Mouse (Mus musculus) heart, embryonic 12.5 days (tissue): Measurements from ENCODE around the gene Cwc25. TPM values are rescaled to one million over a fixed set of nuclear protein-coding genes. Genes with fewer than 3 reads are reported as not detected.
A peak's percentile ranks its signal among the peaks of the same experiment; 100 is the strongest.

Experiments used
- ATAC-seq: fragments of 200-750 bp; cut with Nextera tagmentation; 2 replicates; pipeline ENCODE4 v1.8.0; 2017; ENCODE audit warnings: moderate TSS enrichment, moderate library complexity; ENCODE audit not compliant: insufficient number of reproducible peaks, low FRiP score
- H3K27ac ChIP-seq: fragments of 300-500 bp; sonication (generic); 2 replicates; pipeline ENCODE4 v1.5.1; 2016; ENCODE audit warnings: mild to moderate bottlenecking, moderate library complexity; ENCODE audit not compliant: poor library complexity, severe bottlenecking
- H3K27me3 ChIP-seq: fragments of 300-500 bp; sonication (generic); replicated peaks from 2 replicates; pipeline ENCODE4 v1.6.1; 2016; ENCODE audit warnings: mild to moderate bottlenecking, moderate library complexity
- H3K36me3 ChIP-seq: fragments of 300-500 bp; sonication (generic); 2 replicates; pipeline ENCODE4 v1.6.1; 2016; ENCODE audit warnings: mild to moderate bottlenecking, moderate library complexity
- H3K4me1 ChIP-seq: fragments of 300-500 bp; sonication (generic); replicated peaks from 2 replicates; pipeline ENCODE4 v1.6.1; 2016; ENCODE audit warnings: mild to moderate bottlenecking
- H3K4me2 ChIP-seq: fragments of 300-500 bp; sonication (generic); 2 replicates; pipeline ENCODE4 v1.6.1; 2016; ENCODE audit warnings: mild to moderate bottlenecking, moderate library complexity
- H3K4me3 ChIP-seq: fragments of 300-500 bp; sonication (generic); 2 replicates; pipeline ENCODE4 v1.5.1; 2016; ENCODE audit warnings: mild to moderate bottlenecking
- H3K9ac ChIP-seq: fragments of 300-500 bp; sonication (generic); 2 replicates; pipeline ENCODE4 v1.6.1; 2016; ENCODE audit warnings: mild to moderate bottlenecking, moderate library complexity
- H3K9me3 ChIP-seq: fragments of 300-500 bp; sonication (generic); replicated peaks from 2 replicates; pipeline ENCODE4 v1.6.1; 2016; ENCODE audit warnings: mild to moderate bottlenecking, moderate library complexity
- WGBS: fragments of 180-500 bp; shearing (Covaris S2); methylation state at CpG from one replicate; pipeline ENCODE4 v1.1.7; 2016; 5-methylcytosine and 5-hydroxymethylcytosine counted together
- polyA plus RNA-seq: library from polyadenylated mRNA; unstranded; fragments of >200 nt; fragmentation: Nextera tagmentation; extraction: Ambion mirVana; gene quantifications from 2 replicates; pipeline ENCODE4 v1.2.1, GENCODE M21; 2016

Gene Cwc25
- polyA plus RNA-seq, 1 experiment from 2014 or later: 10.9 TPM

DNA sequence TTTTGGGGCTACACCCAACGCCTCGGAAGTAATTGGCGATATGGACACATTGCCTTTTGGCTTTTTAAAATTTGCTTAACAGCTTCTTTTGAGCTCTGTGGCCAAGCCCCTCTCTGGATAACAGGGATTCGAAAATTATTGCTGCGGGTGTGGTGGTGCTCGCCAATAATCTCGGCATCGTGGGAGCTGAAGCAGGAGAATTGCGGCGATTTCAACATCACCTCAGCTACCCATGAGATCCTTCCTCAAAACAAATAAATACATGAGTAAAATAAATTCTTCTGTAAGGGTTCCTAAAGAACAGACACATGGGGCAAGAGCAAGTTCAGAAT, 16.2 kb upstream of the Cwc25 start:
- H3K27me3 ChIP-seq: no peaks in the 10 kb centered on the region
- H3K9ac ChIP-seq: peak overlapping the region; percentile 73
- H3K4me2 ChIP-seq: peak overlapping the region; percentile 93
- under 1% methylated on average over 10 of the region's 10 CpGs for WGBS
- ATAC-seq: no peak; the same call in 1 of the 2 replicates
- peak overlapping the region; percentile 88 for H3K4me3 ChIP-seq
- peak overlapping the region; percentile 49 for H3K27ac ChIP-seq
- no peaks in the 10 kb centered on the region for H3K9me3 ChIP-seq
- H3K4me1 ChIP-seq: peaks cover 26% of the 10 kb centered on the region
- H3K36me3 ChIP-seq: peaks cover 34% of the 10 kb centered on the region

DNA sequence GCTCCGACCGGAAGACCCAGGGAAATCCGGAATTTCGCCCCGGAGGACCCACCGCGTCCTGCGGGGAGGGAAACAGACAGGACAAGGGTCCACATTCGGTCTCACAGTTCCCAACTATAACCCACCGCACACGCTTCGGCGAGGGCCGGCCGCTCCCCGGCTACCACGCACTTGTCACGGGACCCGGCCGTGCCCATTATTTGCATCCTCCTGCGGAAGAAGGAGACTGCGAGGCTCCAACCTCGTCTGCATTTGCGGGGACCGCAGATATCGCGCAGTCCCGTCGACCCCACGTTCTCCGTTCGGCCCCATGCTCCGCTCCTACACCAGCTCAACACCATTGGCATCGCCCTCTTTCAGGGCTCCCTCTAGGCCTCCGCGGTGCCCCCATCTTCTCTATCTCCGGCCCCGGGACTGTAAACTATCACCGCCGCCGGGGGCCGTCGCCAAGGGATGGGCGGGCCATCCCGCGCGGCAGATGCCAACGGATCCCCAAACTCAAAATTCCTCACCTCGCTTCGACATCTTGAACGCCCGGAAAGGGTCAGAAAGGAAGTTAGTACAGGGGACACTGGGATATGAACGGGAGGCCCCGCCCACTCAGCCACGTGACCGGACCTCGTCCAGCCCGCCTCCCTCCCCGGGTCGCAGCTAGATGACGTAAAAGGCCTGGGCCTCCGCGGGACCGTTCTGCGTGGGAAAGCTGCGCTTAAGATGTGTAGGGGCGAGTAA, 15.6 kb upstream of the Cwc25 start, which contains the start of gene Rpl23:
Gene Rpl23, minus strand, starts transcription at position 606 of the 732 bp plus-strand sequence.
- peak within 1 kb of the TSS; percentile 93 for H3K4me2 ChIP-seq
- WGBS: under 1% methylated on average over 67 of the region's 67 CpGs
- peaks cover 39% of the 10 kb centered on the region for H3K36me3 ChIP-seq
- peak within 1 kb of the TSS; percentile 98 for H3K9ac ChIP-seq
- H3K27ac ChIP-seq: peak within 1 kb of the TSS; percentile 92
- H3K9me3 ChIP-seq: no peaks in the 10 kb centered on the region
- ATAC-seq: peak; percentile 97
- H3K27me3 ChIP-seq: no peaks in the 10 kb centered on the region
- peak within 1 kb of the TSS; percentile 88 for H3K4me3 ChIP-seq
- peaks cover 26% of the 10 kb centered on the region for H3K4me1 ChIP-seq

DNA sequence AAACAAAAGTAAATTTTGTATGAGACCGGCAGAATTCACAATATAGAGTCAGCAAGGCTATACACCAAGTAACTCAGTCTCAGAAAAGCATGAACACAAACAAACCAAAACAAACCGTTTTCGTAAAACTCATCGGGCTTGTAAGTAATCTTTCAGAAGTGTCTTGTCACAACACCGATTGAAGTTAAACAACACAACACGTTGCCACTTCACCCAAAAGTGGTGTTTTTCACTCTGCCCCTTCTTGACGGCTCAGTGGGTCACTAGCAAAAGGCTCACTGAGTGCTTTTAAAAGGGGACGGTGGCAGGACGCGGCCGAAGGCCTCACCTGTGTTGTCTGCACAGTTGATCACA, 15.1 kb upstream of the Cwc25 start:
- Histone ChIP-seq H3K4me2 (peak overlapping the region; percentile 93), H3K27me3 (no peaks in the 10 kb centered on the region), H3K4me1 (peaks cover 26% of the 10 kb centered on the region), H3K4me3 (peak overlapping the region; percentile 88), H3K9ac (peak overlapping the region; percentile 98), H3K27ac (peak overlapping the region; percentile 92), H3K9me3 (no peaks in the 10 kb centered on the region), H3K36me3 (peaks cover 45% of the 10 kb centered on the region)
- 0 out of 2 replicates have a peak, but pooled peaks have one; percentile 8 for ATAC-seq
- 2% methylated on average over 11 of the region's 11 CpGs for WGBS

DNA sequence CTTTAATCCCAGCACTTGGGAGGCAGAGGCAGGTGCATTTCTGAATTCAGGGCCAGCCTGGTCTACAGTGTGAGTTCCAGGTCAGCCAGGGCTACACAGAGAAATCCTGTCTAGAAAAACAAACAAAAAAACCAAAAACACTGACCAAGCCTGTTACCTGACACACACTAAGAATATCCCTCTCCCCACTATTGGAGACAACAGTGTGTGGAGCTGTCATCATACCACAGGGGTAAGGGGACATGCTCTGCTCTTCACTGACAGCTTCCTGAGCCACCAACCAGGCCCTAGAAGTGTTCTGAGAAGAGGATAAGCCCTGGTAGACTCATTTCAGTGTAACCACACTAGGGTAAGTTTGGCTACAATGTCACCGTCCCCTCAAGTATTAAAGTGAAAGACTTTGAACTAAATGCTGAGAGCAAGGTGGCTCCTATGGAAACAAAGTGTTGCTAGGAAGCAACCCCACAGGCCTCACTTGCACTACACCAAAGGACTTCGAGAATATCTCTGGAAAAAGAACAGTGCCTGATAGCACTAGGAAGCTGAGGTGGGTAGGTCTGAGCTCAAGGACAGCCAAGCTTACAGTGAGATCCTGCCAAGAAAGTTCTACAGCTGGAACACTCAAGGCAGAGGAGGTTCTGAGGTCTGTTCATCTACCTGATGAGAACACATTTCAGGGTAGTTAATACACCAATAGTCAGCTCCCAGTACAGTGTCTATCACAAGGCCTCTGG, 13.8 kb upstream of the Cwc25 start:
- Histone ChIP-seq H3K9ac (peak overlapping the region; percentile 98), H3K4me3 (peak overlapping the region; percentile 88), H3K4me1 (peaks cover 26% of the 10 kb centered on the region), H3K4me2 (peak overlapping the region; percentile 93), H3K9me3 (no peaks in the 10 kb centered on the region), H3K27ac (no peak overlapping the region), H3K27me3 (no peaks in the 10 kb centered on the region), H3K36me3 (peaks cover 52% of the 10 kb centered on the region)
- ATAC-seq: no peak
- 52% methylated on average over 2 of the region's 2 CpGs for WGBS

DNA sequence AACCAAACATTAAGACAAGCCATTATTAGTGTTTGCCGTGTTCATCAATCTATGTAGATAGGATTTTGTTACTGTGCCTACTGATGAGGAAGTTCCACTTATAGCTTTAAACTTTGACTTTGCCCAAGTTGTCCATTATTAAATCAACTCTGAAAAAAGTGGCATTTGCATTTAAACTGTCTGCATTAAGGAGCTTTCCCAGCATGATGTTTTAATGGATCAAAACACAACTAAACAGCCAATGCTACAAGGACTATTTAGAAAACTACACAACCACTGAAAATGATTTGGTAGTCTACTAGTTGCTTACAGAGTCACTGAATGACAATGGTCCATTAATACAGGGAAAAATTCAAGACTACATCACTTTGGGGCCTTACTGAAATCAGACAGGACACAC, 12.6 kb upstream of the Cwc25 start:
- Histone ChIP-seq H3K36me3 (peaks cover 54% of the 10 kb centered on the region), H3K4me3 (no peak overlapping the region), H3K27me3 (no peaks in the 10 kb centered on the region), H3K4me1 (peaks cover 26% of the 10 kb centered on the region), H3K9me3 (no peaks in the 10 kb centered on the region), H3K27ac (no peak overlapping the region), H3K4me2 (no peak overlapping the region), H3K9ac (no peak overlapping the region)
- 87% methylated on average over 1 of the region's 1 CpGs for WGBS
- no peak for ATAC-seq

DNA sequence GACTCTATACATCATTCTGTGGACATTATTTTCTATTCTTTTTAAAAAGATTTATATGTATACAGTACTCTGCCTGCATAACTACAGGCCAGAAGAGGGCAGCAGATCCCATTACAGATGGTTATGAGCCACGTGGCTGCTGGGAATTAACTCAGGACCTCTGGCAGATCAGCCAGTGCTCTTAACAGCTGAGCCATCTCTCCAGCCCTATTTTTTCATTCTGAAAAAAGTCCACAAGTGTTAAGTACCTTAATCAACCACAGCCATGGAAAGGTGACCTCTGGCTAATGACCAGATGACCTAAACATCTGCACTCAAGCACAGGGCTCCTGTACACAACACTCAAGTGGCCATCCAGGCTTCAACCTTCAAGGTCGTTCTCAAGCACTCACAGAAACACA, 10.8 kb upstream of the Cwc25 start:
- no peak for ATAC-seq
- no peaks in the 10 kb centered on the region for H3K9me3 ChIP-seq
- H3K36me3 ChIP-seq: peaks cover 54% of the 10 kb centered on the region
- no peak overlapping the region for H3K4me2 ChIP-seq
- H3K9ac ChIP-seq: no peak overlapping the region
- 43% methylated on average over 2 of the region's 2 CpGs for WGBS
- H3K27me3 ChIP-seq: no peaks in the 10 kb centered on the region
- peaks cover 21% of the 10 kb centered on the region for H3K4me1 ChIP-seq
- H3K4me3 ChIP-seq: no peak overlapping the region
- no peak overlapping the region for H3K27ac ChIP-seq

DNA sequence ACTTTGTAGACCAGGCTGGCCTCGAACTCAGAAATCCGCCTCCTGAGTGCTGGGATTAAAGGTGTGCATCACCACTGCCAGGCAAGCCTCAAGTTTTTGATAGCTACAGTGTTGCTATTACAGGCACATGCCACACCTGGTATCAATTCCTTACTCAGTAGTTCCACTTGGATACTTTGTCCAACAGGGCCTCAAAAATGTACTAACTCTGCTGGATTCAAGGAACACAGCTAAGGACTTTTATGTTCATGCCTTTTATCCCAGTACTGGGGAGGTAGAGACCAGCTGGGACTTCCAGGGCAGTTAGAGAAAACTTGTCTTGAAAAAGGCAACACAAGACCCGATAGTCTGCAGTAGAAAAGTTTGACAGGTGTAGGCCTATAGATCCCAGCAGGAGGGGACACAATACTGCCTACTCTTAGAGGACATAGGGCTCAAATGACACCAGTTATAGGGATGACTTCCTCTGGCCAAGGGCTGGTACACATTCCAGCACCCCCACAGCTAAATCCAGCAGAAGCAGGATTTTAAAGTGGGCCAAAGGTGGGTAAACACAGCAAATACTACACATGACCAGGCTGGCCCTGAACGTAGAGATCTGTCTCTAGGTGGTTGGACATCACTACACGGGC, 10.3 kb upstream of the Cwc25 start:
- Histone ChIP-seq H3K27ac (no peak overlapping the region), H3K9ac (no peak overlapping the region), H3K4me1 (peaks cover 21% of the 10 kb centered on the region), H3K36me3 (peaks cover 54% of the 10 kb centered on the region), H3K9me3 (no peaks in the 10 kb centered on the region), H3K27me3 (no peaks in the 10 kb centered on the region), H3K4me3 (no peak overlapping the region), H3K4me2 (no peak overlapping the region)
- peak; percentile 29; the same call in 1 of the 2 replicates for ATAC-seq
- 60% methylated on average over 5 of the region's 5 CpGs for WGBS

- no peaks in the 10 kb centered on the region for H3K27me3 ChIP-seq
- 46% methylated on average over 17 of the region's 17 CpGs for WGBS
- no peak within 1 kb of the TSS for H3K27ac ChIP-seq
- H3K4me1 ChIP-seq: peaks cover 17% of the 10 kb centered on the region
- H3K4me3 ChIP-seq: no peak within 1 kb of the TSS
- H3K36me3 ChIP-seq: peaks cover 53% of the 10 kb centered on the region
- H3K4me2 ChIP-seq: no peak within 1 kb of the TSS
- ATAC-seq: no peak
- no peak within 1 kb of the TSS for H3K9ac ChIP-seq
- no peaks in the 10 kb centered on the region for H3K9me3 ChIP-seq
Observed at GRCm38 (mm10) chr11:97775808-97776496, 9.6 kb upstream of the Cwc25 start, which contains the start of gene 1700001P01Rik. 1700001P01Rik (minus strand) TSS chr11:97775918.

DNA sequence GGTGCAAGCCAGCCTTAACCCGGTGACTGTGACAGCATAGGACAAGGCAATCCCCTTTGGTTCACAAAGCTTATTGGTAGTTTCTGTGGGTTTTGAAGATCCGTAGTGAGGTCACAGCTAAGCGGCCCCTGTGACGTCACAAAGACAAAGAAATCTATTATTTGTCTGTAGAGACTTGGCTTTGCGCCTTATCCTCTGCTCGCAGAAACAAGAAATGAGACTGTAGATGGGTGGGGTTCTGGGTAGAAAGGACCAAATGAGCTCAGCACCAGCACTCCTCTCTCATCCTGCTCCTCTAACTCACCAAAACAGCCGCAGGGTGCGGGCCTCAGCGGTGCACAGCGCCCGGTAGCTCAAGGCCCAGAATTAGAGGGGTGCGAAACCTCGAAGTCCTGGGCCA, 8.8 kb upstream of the Cwc25 start:
- Histone ChIP-seq H3K4me1 (peaks cover 9% of the 10 kb centered on the region), H3K36me3 (peaks cover 45% of the 10 kb centered on the region), H3K4me2 (no peak overlapping the region), H3K4me3 (no peak overlapping the region), H3K9me3 (no peaks in the 10 kb centered on the region), H3K27me3 (no peaks in the 10 kb centered on the region), H3K9ac (no peak overlapping the region), H3K27ac (no peak overlapping the region)
- no peak for ATAC-seq
- WGBS: 78% methylated on average over 13 of the region's 13 CpGs

- no peak for ATAC-seq
- Histone ChIP-seq H3K4me1 (no peaks in the 10 kb centered on the region), H3K9me3 (no peaks in the 10 kb centered on the region), H3K9ac (no peak overlapping the region), H3K4me3 (no peak overlapping the region), H3K27ac (no peak overlapping the region), H3K36me3 (peaks cover 9% of the 10 kb centered on the region), H3K27me3 (no peaks in the 10 kb centered on the region), H3K4me2 (no peak overlapping the region)
- WGBS: 72% methylated on average over 14 of the region's 14 CpGs
Observed at GRCm38 (mm10) chr11:97771410-97771809, 5.1 kb upstream of the Cwc25 start.

GRCm38 (mm10) chr11:97769704-97770103, 3.3 kb upstream of the Cwc25 start:
- WGBS: 34% methylated on average over 2 of the region's 2 CpGs
- ATAC-seq: no peak
- Histone ChIP-seq H3K9ac (no peak overlapping the region), H3K4me1 (peaks cover 12% of the 10 kb centered on the region), H3K27me3 (no peaks in the 10 kb centered on the region), H3K9me3 (no peaks in the 10 kb centered on the region), H3K36me3 (no peaks in the 10 kb centered on the region), H3K4me3 (no peak overlapping the region), H3K27ac (no peak overlapping the region), H3K4me2 (no peak overlapping the region)
